Mouse (Mus musculus) G1E (cell line): ENCODE data around the gene Ifi47.

Experiments
- CTCF ChIP-seq: IDR thresholded peaks from 2 replicates; pipeline ENCODE4 v1.5.1; 2012; ENCODE audit warnings: low read depth, low read length, inconsistent platforms, mixed read lengths
- GATA1 ChIP-seq: IDR thresholded peaks from 2 replicates; pipeline ENCODE4 v1.6.1; 2012; ENCODE audit warnings: borderline replicate concordance, low read length, inconsistent platforms, mixed read lengths
- TAL1 ChIP-seq: conservative IDR thresholded peaks from 2 replicates; pipeline ENCODE4 v1.6.1; 2012; ENCODE audit warnings: low read depth, low read length, inconsistent platforms, mixed read lengths

- no peak for TF ChIP-seq CTCF
- no peak for TF ChIP-seq GATA1
- no peak for TF ChIP-seq TAL1
These were observed 4.2 kb downstream of the Ifi47 start for GRCm38 (mm10) chr11:49080636-49081035.
